Mouse (Mus musculus): ENCODE data around the gene Morn5. TPM values are rescaled to one million over a fixed set of nuclear protein-coding genes. Genes with fewer than 3 reads are reported as not detected.

Gene Morn5
- not detected for polyA plus RNA-seq (2017; shearing (Covaris generic))

DNA sequence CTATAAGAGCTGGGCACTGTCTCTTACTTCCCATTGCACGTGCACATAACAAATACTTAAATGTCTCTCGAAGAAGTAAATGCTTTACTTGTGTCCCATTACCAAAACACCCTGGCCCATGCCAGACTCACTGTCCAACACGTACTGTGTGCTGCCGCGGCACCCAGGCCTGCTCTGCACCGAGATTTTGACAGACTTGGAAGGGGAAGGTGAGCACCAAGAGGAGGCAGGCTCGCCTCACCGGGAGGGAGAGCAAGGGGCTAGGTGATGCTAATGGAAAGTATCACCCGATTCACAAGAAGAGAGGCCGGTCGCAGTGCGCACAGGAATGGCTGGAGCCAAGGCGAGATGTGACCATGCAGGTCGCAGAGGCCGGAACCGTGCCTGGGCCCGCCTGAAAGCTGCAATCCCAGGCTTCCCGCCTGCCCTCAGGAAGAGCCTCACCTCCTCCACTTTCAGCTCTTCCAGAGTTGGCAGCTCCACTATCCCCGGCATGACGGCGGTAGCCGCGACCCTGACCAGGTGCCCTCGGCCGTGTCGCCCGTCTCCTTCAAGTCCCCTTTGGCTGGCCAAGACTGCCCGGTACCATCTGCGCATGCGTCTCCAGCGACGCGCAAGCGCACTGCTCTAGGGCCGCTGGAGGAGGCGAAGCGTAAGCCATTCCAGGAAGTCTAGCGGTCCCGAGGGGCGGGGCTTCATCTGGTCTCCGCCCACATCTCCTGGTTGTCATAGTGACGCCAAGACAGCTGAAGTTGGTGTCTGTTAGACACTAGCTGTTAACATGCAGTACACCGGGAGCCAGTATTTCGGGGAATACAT lies at the start of gene Morn5, which contains the start of gene Ndufa8:
TSS of gene Morn5 (plus strand) at position 711 of the 819 bp plus-strand sequence.
TSS of gene Ndufa8 (minus strand) at position 659 of the 819 bp plus-strand sequence.

DNA sequence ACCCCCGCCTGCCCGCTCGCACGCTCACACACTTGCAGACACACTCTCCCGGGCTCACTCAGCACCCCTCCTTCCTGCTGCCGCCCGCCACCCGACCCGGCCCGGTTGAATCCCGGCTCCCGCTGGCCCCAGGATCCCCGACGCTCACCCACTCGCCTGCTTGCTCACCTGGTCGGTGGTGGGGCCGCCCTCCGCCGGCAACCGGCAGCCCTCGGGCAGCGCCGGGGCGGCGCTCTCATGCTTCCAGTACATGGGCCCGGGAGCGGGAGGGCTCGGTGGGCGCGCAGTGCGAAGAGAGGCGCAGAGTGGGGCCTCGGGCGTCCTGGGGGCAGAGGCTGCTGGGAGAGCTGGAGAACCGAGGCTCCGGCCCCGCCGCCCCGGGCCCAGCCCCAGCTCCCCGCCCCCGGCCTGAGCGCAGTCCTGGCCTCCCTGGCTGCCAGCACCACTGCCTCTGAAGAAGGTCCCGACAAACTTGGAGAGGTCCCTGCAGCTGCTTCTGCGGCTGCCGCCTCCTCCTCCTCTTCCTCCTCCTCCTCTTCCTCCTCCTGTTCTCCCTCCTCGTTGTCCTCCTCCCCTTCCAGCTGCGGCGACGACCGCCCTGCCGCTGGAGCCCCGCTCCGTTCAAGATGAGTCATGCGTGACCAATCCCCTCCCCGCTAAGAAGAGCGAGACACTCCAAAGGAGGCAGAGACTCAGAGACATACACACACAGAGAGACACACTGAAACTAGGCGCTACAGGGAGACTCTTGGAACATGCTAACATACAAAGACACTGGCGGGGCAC lies 55.9 kb downstream of the Morn5 start, which contains the start of gene Lhx6:
TSS of gene Lhx6 (minus strand) at position 453 of the 786 bp plus-strand sequence.

Other genes starting within 250 kb of the Morn5 start
- gene Ttll11, start 69.5 kb upstream of the Morn5 start, polyA plus RNA-seq (2017; shearing (Covaris generic)) = 1 to 10 TPM in 1 of 2 experiments, under 1 TPM in 1; 0.30 to 2.0 TPM
- 100 to 1,000 TPM; 170 to 174 TPM for gene Ndufa8, start 52 bp upstream of the Morn5 start, polyA plus RNA-seq (2017; shearing (Covaris generic))
- gene Lhx6, start 56.0 kb downstream of the Morn5 start, polyA plus RNA-seq (2017; shearing (Covaris generic)) = not detected
- gene Mrrf, start 86.9 kb downstream of the Morn5 start, polyA plus RNA-seq (2017; shearing (Covaris generic)) = 10 to 100 TPM; 11.8 to 21.3 TPM
- gene Rbm18, start 87.3 kb downstream of the Morn5 start, polyA plus RNA-seq (2017; shearing (Covaris generic)) = 10 to 100 TPM; 50.6 to 64.6 TPM
- 1 to 10 TPM; 2.2 to 2.3 TPM for gene Ptgs1, start 181.0 kb downstream of the Morn5 start, polyA plus RNA-seq (2017; shearing (Covaris generic))

Data from activated CD4-positive, CD25-positive, alpha-beta regulatory T cell (primary cell).